Mouse (Mus musculus) heart, postnatal 0 days (tissue): ENCODE measurements around the gene Kcnma1.

Experiments used
- CTCF ChIP-seq: IDR thresholded peaks from 2 replicates; pipeline ENCODE4 v1.5.1; 2016; ENCODE audit warnings: antibody characterized with exemption, control low read depth, low read depth
- EP300 ChIP-seq: IDR thresholded peaks from 2 replicates; pipeline ENCODE4 v1.6.1; 2016; ENCODE audit warnings: antibody characterized with exemption, low read depth

DNA sequence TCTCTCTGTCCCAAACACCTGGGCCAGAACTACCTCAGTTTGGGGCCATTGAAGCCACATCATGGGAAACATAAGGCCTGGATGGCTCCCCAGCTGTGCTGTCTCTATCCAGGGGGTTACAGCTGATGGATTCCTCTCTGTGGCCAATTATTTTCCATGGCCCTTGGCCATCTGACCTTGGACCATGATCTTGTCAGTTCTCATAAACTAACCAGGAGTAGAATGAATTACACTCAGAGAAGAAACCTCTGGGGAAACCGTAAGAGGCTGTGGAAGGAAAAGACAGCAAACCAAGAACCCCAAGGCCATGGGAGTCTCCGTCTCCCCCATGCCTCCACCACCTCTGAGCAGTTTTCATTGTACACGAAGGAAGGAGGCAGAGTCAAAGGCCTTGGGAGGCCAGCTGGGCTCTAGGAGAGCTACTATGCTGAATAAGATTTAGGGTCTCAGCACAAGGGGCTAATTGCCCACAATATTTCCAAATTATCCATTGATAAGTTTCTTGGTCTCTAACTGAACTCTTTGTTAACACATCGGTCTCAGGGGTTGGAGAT, 491.6 kb downstream of the Kcnma1 start:
- TF ChIP-seq CTCF (no peak), EP300 (no peak)
